Mouse (Mus musculus) cerebellum, adult 11 months (tissue): ENCODE results near the gene Eno4.
"Not testable (repeated sequence)": the region's sequence is repeated elsewhere in the genome, so short reads cannot be mapped to it uniquely, and the experiment has no call there.

Experiments used
- DNase-seq: peaks from one replicate; pipeline ENCODE4 v3.0.0; 2022

Eno4 gene

DNA sequence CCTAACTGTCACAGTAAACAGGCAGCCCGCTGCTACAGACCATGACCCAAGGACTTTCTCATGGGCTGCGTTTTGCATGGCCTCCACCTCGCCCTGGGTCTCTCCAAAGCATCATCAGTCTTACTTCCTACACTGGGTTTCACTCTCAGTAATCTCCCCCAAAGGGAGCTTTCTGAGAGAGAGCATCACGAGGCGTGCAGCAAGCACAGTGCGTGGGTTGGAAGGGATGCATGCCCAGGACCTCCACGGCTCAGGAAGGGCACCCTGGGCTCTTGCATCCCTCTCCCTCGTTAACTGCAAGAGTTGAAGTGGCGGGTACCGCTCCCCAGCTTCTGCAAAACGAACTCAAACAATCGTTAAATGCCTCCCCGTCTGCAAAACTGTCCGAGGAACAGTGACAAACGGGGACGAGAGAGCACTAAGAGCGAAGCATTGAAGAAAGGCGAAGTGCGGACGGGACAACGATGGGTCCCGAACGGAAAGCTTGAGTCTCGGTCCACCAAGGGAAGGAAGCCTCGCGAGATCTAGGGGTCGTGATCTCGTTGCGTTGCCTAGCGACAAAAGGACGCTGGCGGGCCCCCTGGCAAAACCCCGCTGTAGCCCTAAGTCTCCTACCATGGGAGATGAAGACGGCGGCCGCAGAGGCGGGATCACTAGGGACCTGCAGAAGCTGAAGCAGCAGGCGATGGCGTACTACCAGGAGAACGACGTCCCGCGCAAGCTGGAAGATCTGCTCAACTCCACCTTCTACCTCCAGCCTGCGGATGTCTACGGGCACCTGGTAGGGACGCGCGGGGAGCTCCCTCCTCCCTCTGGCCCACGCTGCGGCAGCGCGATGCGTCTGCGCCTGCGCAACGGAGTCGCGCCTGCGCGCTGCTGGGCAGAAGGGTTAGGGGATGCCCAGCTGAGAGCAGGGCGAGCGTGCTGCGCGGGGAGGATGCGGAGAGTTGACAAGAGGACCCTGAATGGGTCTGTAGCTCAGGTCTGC is at the start of gene Eno4, which contains the start of gene Hspa12a:
Gene Eno4 (plus strand): TSS at position 585 of the 988 bp plus-strand sequence.
Gene Hspa12a (minus strand): TSS at position 814 of the 988 bp plus-strand sequence.
- peak; percentile 97 for DNase-seq

DNA sequence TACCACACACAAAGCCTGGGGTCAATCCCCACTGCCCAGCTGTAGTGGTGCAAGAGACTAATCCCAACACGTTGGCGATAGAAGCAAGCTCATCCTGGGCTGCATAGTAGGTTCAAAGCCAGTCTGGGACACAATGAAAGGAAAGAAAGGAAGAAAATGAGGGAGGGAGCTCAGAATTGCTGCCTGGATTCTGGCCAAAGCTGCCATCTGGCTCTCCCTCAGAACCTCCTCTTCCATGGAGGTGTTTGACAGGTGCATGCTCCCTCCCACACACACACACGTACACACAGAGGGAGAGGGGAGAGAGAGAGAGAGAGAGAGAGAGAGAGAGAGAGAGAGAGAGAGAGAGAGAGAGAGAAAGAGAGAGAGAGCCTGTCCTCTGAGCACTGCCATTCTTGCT is 47.0 kb upstream of the Eno4 start:
- peak; percentile 68 for DNase-seq

DNA sequence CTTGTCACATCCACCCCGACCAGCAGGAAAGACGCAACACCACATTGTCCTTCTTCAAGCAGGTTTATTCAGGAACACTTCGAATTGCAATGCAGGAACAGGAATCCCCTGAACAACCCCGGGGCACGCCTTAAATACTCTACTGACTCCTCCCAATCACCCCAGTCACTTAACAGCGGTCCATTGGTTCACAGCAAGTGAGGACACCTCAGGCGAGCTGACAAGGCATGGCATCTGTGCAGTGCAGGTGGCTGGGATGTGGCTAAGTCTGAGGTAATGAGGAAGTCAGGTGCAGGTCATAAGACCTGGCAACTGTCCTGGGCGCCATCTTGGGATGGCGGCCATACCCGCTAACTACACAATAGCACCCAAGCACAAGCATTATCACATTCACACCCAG is 42.8 kb upstream of the Eno4 start:
- not testable (repeated sequence) for DNase-seq

DNA sequence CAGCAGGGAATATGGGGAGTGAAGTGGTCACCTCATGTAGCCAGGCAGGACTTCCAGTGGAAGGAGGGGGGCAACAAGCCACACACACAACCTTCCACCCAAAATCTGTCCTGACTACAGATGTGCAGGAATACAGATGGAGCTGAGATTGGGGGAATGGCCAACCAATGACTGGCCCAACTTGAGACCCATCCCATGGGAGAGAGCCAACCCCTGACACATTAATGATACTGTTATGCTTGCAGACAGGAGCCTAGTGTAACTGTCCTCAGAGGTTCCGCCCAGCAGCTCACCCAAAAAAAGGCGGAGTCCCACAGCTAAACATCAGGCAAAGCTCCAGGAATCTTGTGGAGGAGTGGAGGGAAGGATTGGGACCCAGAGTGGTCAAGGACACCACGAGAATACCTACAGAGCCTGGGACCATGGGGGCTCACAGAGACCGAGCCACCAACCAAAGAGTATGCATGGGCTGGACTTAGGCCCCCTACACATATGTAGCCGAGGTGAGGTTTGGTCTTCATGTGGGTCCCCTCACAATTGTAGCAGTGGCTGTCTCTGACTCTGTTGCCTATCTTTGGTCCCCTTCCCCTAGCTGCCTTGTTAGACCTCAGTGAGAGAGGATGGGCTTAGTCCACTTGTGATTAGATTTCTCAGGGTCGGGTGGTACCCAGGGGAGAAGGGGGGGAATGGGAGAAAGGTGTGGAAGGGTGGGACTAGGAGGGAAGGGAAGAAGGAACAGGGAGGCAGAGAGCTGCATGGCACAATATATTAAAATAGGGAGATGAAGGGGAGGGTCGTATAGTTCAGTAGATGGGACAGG is 39.9 kb upstream of the Eno4 start:
- no peak for DNase-seq

DNA sequence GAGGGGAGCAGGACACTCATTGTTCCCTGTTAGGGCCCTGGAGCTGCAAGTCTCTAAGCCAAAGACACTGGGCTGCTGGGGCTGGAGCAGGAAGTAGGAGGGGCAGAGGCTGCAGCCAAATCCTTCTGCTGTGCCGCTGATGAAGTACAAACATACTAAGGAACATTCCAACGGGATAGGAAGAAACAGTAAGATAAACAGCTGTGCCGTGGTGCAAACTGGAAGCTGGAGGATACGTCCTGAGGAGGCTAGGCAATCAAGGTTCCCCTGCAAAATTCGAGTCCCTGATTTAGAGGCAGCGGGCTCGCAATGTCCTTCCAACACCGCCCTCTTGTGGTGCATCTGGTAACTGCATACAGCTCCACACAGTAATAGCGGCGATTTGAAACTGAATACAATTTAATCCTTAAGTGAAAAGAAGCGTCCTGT is 39.3 kb upstream of the Eno4 start:
- DNase-seq = peak; percentile 77

DNA sequence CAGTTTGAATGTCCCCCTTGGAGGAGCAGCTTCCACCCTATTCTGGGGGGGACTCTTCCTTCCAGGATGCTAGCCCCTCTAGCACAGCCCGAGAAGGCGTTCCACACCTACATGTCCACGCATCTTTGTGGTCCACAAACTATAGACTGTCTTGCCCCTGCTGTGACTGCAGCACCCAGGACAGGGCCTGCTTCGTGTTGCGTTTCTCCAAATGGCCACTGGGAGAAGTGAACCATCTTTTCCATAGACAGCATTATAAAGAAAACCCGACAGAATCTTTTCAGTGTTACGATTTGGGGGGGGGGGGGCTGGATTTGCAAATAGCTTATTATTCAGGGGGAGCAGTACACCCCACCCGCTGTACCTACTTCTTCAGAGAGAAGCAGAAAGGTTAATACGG is 36.5 kb upstream of the Eno4 start:
- DNase-seq = no peak

DNA sequence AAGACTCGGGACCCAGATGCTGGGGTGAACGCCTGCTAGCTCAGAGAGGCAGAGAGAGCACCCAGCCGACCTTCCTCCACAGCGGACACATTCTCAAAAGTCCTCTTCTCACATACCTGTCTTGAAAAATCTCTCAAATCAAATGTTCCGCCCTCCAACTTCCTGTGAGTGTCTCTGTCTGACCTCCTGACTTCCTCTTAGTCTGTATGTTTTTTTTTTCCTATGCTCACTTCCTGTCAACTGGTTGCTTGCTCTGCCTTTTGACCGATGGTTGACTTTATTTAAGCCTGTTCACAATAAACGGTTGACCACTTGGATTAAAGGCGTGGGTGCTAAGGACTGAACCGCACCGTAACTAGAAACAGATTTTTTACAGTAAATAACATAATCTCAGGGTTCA is 35.2 kb upstream of the Eno4 start:
- DNase-seq = no peak

DNA sequence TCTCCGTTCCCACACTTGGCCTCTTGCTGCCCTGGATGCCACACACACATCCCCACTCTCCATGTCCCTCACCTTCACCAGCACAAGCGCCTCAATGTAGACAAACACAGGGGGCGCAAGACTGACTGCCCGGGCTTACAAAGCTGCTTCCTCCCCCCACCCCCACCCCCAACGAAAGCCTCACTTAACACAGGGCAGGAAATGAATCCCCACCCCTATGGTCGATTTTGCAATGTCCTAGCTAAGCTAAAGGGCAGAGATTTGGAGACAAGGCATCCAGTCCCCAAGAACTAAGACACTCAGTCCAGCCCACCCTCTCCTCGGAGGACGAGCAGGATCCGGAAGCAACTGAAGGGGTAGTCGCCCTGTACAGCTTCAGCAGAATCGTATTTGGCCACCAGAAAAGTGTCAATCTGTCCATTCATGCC is 32.3 kb upstream of the Eno4 start:
- no peak for DNase-seq

DNA sequence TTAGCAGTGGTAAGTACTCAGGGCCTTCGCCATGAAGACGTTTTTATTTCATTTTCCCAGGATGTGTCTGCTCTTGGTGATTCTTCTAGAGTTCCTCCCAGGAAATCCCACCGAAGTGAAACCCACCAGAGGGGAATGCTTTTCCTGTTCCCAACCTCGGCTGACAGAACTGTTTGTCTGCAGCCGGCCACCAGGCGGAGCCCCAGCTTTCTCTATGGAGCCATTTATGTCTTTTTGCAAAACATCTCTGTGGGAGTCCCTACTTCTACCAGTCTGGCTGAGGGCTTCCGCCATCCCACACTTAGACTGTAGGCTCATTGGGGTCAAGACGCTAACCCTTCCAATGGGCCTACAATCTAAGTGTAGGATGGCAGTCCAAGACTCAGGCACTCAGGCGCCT is 31.8 kb upstream of the Eno4 start:
- peak; percentile 22 for DNase-seq

DNA sequence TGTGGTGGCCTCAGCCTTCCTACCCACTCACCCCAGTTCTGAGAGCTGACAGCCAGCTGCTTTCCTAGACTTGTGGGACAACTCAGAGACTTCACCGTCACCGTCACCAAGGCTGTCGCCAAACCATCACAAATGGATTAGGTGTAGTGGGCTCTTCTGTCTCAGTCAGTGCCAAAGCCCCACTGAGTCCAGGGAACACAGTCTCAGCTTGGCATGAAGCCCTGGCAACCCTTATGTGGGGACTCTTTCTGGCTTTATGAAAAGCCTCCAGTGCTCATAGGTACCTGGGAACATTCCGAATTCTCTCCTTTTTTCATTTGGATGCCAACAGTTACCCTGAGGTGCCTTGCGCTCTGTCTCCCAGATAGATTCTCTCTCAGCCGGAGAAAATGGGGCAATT is 29.9 kb upstream of the Eno4 start:
- DNase-seq = no peak

DNA sequence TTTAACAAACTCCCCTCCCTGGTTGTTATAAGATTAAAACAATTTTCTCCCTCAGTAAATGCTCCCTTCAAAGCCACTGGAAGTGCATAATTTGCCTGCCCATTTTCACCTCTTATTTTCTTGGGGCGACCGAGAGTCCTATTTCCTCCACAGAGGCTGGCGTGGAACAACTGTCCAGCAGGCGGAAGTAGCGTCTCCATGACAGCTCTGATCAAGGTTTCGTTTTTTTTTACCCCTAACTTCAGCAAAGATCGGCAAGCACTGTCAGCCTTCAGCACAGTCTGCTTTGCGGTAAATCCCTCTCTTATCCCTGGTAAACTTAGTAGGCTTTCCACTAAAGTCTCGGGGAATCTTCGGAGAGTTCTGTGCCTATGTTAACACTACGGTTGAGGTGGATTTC is 24.6 kb upstream of the Eno4 start:
- no peak for DNase-seq

DNA sequence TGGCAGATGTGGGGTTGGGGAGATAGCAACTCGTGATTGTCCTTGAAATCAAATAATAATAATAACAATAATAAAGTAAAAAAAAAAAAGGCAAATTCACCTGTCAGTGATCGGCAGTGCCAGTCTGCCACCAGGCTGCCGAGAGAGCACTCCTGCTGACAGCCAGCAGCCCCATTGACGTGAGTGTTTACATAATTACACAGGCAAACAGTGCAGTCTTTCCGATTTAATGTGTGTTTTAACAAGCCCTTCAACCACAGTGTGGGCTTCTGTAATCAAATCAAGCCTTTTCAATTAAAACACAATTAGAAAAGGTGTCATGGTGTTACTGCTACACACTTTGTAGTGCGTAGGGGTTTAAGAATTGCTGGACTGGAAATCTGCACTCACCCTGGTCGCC is 24.1 kb upstream of the Eno4 start:
- no peak for DNase-seq

DNA sequence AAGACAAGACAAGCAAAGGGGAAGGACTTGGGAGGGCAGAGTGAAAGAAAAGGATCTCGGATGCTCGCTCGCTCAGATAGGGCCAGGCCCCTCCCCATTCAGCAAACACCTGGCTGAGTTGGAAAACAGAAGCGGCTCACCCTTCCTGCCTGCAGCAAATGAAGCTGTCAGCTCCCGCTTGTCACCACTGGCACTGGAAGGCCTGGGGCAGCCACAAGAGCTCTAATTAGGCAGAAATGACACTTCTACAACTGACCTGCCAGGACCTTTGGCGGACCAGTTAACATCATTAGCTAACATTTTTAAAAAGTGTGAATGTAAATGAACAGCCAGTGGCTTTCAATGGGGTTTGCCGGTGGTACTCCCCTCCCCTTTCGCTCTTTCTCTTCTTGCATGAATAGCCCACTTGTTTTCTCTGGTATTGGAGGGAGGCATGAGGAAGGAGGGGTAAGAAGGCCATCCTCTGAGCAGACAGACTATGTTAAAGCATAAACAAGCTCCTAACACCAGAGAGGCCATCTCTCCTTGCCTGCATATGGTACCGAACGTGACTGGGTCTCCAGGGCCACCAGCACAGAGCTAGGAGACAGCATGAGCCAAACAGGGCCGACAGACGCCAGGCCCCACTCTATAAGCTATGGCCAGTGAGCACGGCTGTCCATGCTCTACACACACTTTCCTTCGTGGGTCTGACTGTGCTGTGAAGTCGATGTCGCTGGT is 12.0 kb upstream of the Eno4 start:
- DNase-seq = no peak

DNA sequence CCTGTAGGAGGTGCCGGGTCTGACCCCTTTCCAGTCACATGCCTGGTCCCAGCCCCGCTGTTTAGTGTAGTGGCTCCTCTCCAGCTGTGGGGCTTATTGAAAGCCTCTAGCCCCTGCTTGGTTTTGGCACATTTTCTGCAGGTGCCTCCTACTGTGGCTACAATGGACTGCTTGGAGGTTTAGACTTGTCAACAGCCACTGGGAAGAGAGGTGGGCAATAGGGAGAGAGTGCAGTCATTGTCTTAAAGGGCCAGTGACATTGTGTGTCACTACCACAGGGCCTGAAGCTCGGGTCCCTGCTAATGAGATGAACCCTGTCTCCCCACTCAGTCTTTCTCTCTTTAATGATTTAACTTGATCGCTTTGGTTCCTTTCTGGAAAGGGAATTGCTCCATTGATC is 10.2 kb upstream of the Eno4 start:
- DNase-seq = no peak

DNA sequence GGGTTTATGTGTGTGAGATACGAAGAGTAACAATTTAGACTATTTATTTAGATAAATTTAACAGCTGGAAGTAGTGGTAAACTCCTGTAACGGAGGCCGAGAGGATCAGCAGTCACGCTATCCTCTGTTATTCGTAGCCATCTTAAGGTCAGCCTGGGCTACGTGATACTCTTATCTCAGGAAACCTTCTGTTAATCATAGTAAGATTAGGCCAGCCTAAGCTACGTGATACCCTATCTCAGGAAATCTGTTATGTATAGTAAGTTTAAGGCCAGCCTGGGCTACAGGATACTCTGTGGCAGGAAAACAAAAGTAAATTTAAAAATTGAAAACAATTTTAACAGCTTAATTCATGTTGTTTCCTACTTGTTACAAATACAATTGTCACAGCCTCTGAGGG is 2.7 kb downstream of the Eno4 start:
- no peak for DNase-seq

DNA sequence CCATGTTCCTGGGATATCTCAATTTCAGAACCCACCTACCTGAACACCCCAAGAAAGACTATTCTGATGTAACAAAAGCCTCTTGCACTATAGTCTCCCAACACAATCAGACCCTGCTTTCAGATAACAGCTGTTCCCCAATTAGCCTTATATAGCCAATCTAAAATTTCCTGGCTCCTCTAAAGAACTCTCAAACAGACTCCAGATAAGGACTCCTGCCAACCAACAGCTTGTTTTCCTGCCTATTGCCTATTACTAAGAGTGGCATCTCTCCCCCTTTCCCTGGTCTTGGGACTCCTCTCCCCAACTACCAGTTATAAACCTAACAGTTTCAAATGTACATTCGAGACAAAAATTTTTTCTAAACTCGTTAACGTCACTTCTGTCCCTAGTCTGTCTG is 8.3 kb downstream of the Eno4 start:
- DNase-seq = no peak

DNA sequence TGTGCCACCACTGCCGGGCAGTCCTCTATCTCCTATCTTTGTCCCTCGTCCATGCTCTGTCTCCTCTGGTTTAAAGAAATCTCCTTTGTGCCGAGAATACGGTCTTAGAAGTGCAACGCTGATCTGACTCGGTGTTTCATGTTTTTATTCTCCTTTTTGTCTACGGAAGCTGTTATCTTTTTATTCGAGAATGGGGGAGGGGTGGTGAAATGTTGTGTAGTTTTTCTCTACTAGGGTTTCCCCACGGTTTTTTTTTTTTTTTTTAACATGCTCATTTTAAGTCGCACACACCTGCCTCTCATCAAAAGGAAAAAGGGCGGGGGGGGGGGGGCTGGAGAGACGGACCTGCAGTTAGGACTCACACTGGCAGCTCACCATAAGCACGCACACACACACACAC is 9.0 kb downstream of the Eno4 start:
- no peak for DNase-seq

DNA sequence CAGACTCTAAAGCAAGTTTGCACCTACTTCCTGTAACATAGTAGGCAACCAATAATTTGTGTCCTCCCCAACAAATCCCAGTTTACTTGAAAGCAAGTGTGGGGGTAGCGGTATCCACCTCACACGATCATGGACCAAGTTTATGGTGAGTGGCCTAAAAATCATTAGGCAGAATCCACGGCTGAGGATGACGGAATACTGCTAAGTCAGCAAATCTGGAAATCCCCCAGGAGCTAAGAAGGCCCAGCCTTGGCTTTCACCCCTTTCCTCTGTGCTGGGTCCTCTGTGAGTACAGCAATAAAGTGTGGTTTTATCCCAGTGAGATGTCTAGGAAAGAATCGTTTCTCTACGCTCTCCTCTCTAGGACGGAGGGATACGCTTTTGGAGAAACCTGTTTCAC is 11.6 kb downstream of the Eno4 start:
- DNase-seq = no peak

DNA sequence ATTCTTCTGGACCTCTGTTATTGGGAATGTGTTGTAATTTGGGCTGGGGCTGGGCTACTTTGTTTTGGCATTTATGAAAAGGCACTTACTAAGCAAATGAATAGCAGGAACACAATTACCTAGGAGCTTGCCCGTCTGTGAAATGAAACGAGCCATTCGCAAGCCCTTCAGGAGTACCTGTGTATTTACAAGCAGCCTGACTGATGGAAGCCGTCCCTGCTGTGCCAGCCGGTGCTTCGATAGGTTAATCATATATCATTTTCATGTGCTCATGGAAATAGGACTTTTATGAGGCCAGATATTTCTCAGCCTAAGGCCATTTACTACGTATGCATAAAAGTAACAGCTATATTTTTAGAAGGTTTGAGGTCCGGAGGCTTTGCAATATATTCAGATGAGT is 19.8 kb downstream of the Eno4 start:
- DNase-seq = no peak

DNA sequence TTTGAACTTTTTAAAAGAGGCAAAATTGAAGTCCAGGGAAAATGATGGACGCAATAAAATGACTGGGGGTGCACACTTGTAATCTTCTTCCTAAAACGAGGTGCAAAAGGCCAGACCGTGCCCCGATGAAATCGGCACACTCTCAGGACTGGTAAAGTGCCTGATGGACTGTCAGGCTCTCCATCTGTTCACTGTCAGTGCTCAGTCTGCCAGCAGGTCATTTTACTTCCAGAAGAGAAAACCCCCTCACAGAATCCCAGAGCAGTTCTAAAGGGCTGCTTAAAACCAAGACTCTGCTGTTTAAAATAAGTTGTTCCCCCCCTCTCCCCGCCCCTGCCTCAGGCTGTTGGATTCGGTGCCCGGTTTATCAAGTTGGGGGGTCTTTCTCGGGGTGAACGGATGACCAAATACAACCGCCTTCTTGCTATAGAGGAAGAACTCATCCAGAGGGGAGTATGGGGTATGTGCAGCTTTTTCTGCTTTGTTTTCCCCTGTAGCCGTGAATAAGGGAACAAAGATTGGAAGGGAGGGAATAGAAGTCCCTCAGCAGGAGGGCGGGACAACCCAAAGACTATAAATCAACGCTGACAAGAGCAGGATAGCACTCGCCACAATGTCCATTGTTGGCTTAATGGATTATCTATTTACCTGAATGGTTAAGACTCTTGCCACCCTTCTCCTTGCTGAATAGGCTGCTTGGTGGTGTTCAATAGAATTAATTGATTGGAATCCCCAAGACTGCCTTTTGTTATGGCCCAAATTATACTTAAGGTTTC is 25.7 kb downstream of the Eno4 start:
- DNase-seq = peak; percentile 25

DNA sequence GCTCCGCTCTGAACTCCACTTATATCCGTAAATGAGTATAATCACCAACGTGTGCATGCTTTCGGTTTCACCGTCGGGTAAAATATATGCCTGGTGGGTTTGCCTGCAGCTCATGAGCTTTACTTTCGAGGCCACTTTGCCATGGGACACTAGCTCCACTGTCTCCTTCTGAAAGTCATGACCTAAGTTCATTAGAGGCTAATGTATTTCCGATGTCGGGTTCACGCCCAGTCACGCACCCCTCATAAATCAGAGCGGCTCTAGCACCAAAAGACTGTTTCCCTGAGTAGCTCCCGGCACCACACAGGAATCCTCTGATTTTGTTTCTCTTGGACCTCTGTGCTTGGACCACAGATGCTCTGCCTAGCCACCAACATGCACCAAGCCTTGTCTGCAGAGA is 27.6 kb downstream of the Eno4 start:
- no peak for DNase-seq

DNA sequence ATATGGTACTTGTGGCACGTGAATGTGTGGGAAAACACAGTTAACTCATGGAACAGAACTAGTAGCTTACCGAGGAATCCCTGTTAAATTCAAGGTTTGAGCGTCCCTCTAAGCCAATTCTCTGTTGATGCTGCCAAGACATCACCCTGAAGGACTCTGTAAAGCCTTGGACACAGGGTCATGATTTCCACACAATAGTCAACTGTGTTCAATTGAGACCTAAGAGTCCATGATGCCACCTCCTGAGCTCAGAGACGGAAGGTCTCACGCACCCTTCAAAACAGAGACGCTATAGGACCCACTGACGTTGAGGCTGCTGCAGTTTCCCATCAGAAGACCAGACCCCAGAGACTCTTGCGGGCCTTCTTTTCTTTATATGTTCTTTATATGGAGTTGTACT is 30.9 kb downstream of the Eno4 start:
- no peak for DNase-seq
